Mouse (Mus musculus) left cerebral cortex, postnatal 14 days (tissue): ENCODE measurements at regions not wholly inside any gene's neighbourhood (a gene's known extent, or its start where the extent isn't known, plus 50 kb on each side); places are given as distances from the start of the nearest gene placed in this dataset.

ENCODE experiments used
- DNase-seq, 2 experiments: peaks; one replicate each; pipeline ENCODE4 v3.0.0; 2021 to 2022; ENCODE audit warnings: low spot score in 2 of 2, mixed read lengths in 1 of 2
- intact Hi-C: fragments of 180-260 bp; cut with DNase I; formaldehyde crosslinking; loops from one replicate; pipeline ENCODE4 v1.15.1; 2025

- peak in 1 of 2 experiments; percentile 1 for DNase-seq
- intact Hi-C loops: no loop called here
Measured at GRCm38 (mm10) chr7:52317121-52317520, 301.6 kb upstream of the 1700015G11Rik start.

GRCm38 (mm10) chr7:52278262-52278661 is 262.7 kb upstream of the 1700015G11Rik start:
- no peak for DNase-seq
- intact Hi-C loops: no loop called here

- intact Hi-C loops: no loop called here
- no peak for DNase-seq
Measured at GRCm38 (mm10) chr7:52256386-52256920, 240.9 kb upstream of the 1700015G11Rik start.

GRCm38 (mm10) chr7:52252499-52253233 is 237.1 kb upstream of the 1700015G11Rik start:
- DNase-seq: no peak

More at GRCm38 (mm10) chr7:52252499-52253233, 237.1 kb upstream of the 1700015G11Rik start:
- intact Hi-C loops: no loop called here
